Mouse (Mus musculus) cerebellum, postnatal 36 days (tissue): ENCODE measurements around the gene Nod2.

Source experiments
- DNase-seq, 2 experiments: peaks; one replicate each; pipeline ENCODE4 v3.0.0; 2021 to 2022; ENCODE audit warnings: mixed read lengths in 2 of 2

Gene Nod2

GRCm38 (mm10) chr8:88646837-88647778 is at the start of gene Nod2:
TSS of gene Nod2 (plus strand) at chr8:88647315.
- peak in 1 of 2 experiments; percentile 38 for DNase-seq

- DNase-seq = no peak
Observed at GRCm38 (mm10) chr8:88598578-88598977, 48.5 kb upstream of the Nod2 start.

- DNase-seq = peak in 1 of 2 experiments; percentile 33
Observed at GRCm38 (mm10) chr8:88599491-88599890, 47.6 kb upstream of the Nod2 start.

- no peak for DNase-seq
Observed at GRCm38 (mm10) chr8:88603446-88603989, 43.6 kb upstream of the Nod2 start.

GRCm38 (mm10) chr8:88604065-88605038 is 42.8 kb upstream of the Nod2 start:
- DNase-seq = no peak

GRCm38 (mm10) chr8:88605361-88606040 is 41.6 kb upstream of the Nod2 start:
- no peak for DNase-seq

GRCm38 (mm10) chr8:88609036-88609435 is 38.1 kb upstream of the Nod2 start:
- no peak for DNase-seq

GRCm38 (mm10) chr8:88610271-88610670 is 36.8 kb upstream of the Nod2 start:
- DNase-seq = no peak

GRCm38 (mm10) chr8:88614981-88615380 is 32.1 kb upstream of the Nod2 start:
- DNase-seq = no peak

GRCm38 (mm10) chr8:88618612-88619011 is 28.5 kb upstream of the Nod2 start:
- DNase-seq = no peak

GRCm38 (mm10) chr8:88619513-88619912 is 27.6 kb upstream of the Nod2 start:
- DNase-seq = no peak

- no peak for DNase-seq
Observed at GRCm38 (mm10) chr8:88620931-88621330, 26.2 kb upstream of the Nod2 start.

- DNase-seq = peak; percentile 80 to 88
Observed at GRCm38 (mm10) chr8:88621408-88621807, 25.7 kb upstream of the Nod2 start.

GRCm38 (mm10) chr8:88623351-88623750 is 23.8 kb upstream of the Nod2 start:
- peak; percentile 67 to 69 for DNase-seq

GRCm38 (mm10) chr8:88624276-88624675 is 22.8 kb upstream of the Nod2 start:
- no peak for DNase-seq

GRCm38 (mm10) chr8:88626433-88626832 is 20.7 kb upstream of the Nod2 start:
- DNase-seq = no peak

- no peak for DNase-seq
Observed at GRCm38 (mm10) chr8:88626940-88627264, 20.2 kb upstream of the Nod2 start.

GRCm38 (mm10) chr8:88627265-88627991 is 19.7 kb upstream of the Nod2 start:
- peak; percentile 62 to 74 for DNase-seq

GRCm38 (mm10) chr8:88628001-88628774 is 18.9 kb upstream of the Nod2 start:
- DNase-seq = peak; percentile 36 to 39

- no peak for DNase-seq
Observed at GRCm38 (mm10) chr8:88630225-88630624, 16.9 kb upstream of the Nod2 start.

- peak in 1 of 2 experiments; percentile 14 for DNase-seq
Observed at GRCm38 (mm10) chr8:88631081-88631480, 16.0 kb upstream of the Nod2 start.
